Mouse (Mus musculus) kidney, postnatal 0 days (tissue): Measurements from ENCODE around the gene Dgkd. TPM values are rescaled to one million over a fixed set of nuclear protein-coding genes. Genes with fewer than 3 reads are reported as not detected.
A peak's percentile ranks its signal among the peaks of the same experiment; 100 is the strongest.

Experiments
- ATAC-seq: fragments of 200-750 bp; cut with Nextera tagmentation; replicated peaks from 2 replicates; pipeline ENCODE4 v1.8.0; 2017; ENCODE audit warnings: low read depth, moderate number of reproducible peaks, moderate TSS enrichment, moderate library complexity; ENCODE audit not compliant: low FRiP score
- DNase-seq: peaks from one replicate; pipeline ENCODE4 v3.0.0-alpha.2; 2016; ENCODE audit warnings: low spot score
- H3K27ac ChIP-seq: fragments of 300-500 bp; sonication (generic); 2 replicates; pipeline ENCODE4 v1.5.1; 2014; ENCODE audit warnings: mild to moderate bottlenecking
- H3K27me3 ChIP-seq: fragments of 300-500 bp; sonication (generic); 2 replicates; pipeline ENCODE4 v1.6.1; 2014; ENCODE audit warnings: low read length, mixed read lengths; ENCODE audit not compliant: insufficient read depth
- H3K36me3 ChIP-seq: fragments of 300-500 bp; sonication (generic); 2 replicates; pipeline ENCODE4 v1.6.1; 2014; ENCODE audit warnings: low read length, mixed read lengths; ENCODE audit not compliant: insufficient read depth
- H3K4me1 ChIP-seq: fragments of 300-500 bp; sonication (generic); replicated peaks from 2 replicates; pipeline ENCODE4 v1.6.1; 2014; ENCODE audit warnings: antibody characterized with exemption, low read length, mixed read lengths; ENCODE audit not compliant: insufficient read depth
- H3K4me2 ChIP-seq: fragments of 300-500 bp; sonication (generic); 2 replicates; pipeline ENCODE4 v1.6.1; 2014; ENCODE audit warnings: mild to moderate bottlenecking, low read length, moderate library complexity, mixed read lengths
- H3K4me3 ChIP-seq: fragments of 300-500 bp; sonication (generic); replicated peaks from 2 replicates; pipeline ENCODE4 v1.5.1; 2014; ENCODE audit warnings: low read depth, low read length
- H3K9ac ChIP-seq: fragments of 300-500 bp; sonication (generic); 2 replicates; pipeline ENCODE4 v1.6.1; 2014; ENCODE audit warnings: low read depth, low read length
- H3K9me3 ChIP-seq: fragments of 300-500 bp; sonication (generic); replicated peaks from 2 replicates; pipeline ENCODE4 v1.6.1; 2016; ENCODE audit warnings: low read length, inconsistent platforms, mixed read lengths
- CTCF ChIP-seq: IDR thresholded peaks from 2 replicates; pipeline ENCODE4 v1.5.1; 2016; ENCODE audit warnings: antibody characterized with exemption, low read depth, mild to moderate bottlenecking, moderate library complexity
- WGBS: fragments of 180-500 bp; shearing (Covaris S2); extraction: QIAGEN DNeasy Blood & Tissue Kit; methylation state at CpG from one replicate; pipeline ENCODE4 v1.1.7; 2014; 5-methylcytosine and 5-hydroxymethylcytosine counted together
- polyA plus RNA-seq: library from polyadenylated mRNA; unstranded; fragments of >200 nt; fragmentation: Nextera tagmentation; extraction: Ambion mirVana; gene quantifications from 2 replicates; pipeline ENCODE4 v1.2.1, GENCODE M21; 2015

The Dgkd gene
- polyA plus RNA-seq = 19.3 and 19.8 TPM in 2 replicates

DNA sequence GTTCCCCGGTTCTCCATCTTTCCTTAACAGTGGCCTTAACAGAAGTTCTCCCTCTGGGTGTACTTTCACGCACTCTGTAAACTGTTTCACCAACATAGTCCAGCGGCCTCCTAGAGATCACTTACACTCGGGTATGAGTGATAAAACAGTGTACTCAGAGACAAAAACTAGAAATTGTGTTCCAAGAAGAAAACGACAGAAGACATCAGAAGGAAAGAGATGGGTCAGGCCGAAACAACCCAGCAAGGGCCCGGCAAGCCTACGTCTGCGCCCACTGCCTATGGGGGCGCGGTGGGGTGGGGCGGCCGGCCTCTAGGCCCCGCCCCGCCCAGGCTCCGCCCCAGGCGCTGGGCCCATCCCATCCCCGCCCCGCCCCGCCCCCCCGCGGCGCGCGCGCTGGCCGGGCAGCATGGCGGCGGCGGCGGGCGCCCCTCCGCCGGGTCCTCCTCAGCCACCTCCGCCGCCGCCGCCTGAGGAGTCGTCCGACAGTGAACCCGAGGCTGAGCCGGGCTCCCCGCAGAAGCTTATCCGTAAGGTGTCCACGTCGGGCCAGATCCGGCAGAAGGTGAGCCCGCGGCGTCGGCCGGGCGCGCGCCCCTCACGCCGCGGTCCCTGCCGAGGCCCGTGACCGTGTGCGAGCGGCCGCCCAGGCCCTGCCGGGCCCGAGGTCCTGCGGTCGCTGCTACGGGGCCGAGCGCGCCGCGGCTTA, at the start of gene Dgkd:
Gene Dgkd, plus strand, starts transcription at position 396 of the 709 bp plus-strand sequence.
- H3K36me3 ChIP-seq = no peaks in the 10 kb centered on the region
- H3K4me3 ChIP-seq = peak within 1 kb of the TSS; percentile 98
- peak within 1 kb of the TSS; percentile 94 for H3K9ac ChIP-seq
- peaks cover 12% of the 10 kb centered on the region for H3K4me1 ChIP-seq
- peak within 1 kb of the TSS; percentile 88 for H3K4me2 ChIP-seq
- no peak; the same call in 1 of the 2 replicates for TF ChIP-seq CTCF
- peak within 1 kb of the TSS; percentile 70 for H3K27ac ChIP-seq
- ATAC-seq (peak; percentile 95), DNase-seq (peak; percentile 90)
- H3K9me3 ChIP-seq = no peaks in the 10 kb centered on the region
- 1% methylated on average over 54 of the region's 74 CpGs for WGBS
- no peaks in the 10 kb centered on the region for H3K27me3 ChIP-seq

DNA sequence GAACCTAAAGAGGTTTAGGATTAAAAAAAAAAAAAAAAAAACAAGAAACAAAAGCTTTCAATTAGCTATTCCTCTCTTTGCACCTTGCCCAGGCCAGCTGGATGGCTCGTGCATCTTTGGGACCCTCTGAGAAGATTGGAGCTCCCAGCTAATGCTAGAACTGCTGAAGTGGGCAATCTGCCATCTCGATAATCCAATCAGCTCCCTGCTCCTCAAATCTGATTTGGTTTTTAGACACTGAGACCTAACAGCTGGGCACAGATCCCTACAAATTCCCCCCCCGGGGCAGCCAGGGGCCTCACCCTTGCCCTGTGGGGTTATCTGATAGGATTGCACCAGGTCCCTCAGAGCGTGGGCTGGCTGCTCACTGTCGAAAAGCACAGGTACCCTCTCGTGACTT, 49.5 kb upstream of the Dgkd start, which contains the start of gene Sag:
Gene Sag, plus strand, starts transcription at position 105 of the 400 bp plus-strand sequence.
- Histone ChIP-seq H3K9ac (no peak within 1 kb of the TSS), H3K36me3 (no peaks in the 10 kb centered on the region), H3K4me2 (no peak within 1 kb of the TSS), H3K9me3 (no peaks in the 10 kb centered on the region; the same call in 1 of the 2 replicates), H3K27me3 (no peaks in the 10 kb centered on the region), H3K27ac (no peak within 1 kb of the TSS), H3K4me3 (no peak within 1 kb of the TSS), H3K4me1 (no peaks in the 10 kb centered on the region)
- WGBS = 45% methylated on average over 6 of the region's 6 CpGs
- DNase-seq = no peak
- TF ChIP-seq CTCF = no peak
- ATAC-seq = no peak

DNA sequence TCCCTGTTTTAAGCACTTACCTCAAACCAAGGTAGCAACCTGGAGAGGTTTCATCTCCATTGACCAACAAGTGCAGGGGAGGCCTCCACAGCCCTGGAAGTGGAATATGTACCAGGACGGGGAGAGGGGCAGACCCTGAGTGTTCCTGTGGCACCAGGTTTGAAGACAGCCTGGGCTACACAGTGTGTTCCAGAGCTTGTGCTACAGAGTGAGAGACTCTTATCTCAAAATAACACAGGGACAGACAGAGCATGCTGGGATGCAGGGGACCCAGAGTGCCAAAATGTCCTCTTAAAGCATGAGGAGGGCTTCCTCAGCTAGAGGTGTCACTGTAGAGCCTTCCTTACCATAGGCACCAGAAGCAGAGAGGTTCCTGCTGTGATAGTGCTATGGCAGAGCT, 45.3 kb upstream of the Dgkd start:
- H3K4me2 ChIP-seq = no peak overlapping the region
- no peak overlapping the region for H3K4me3 ChIP-seq
- TF ChIP-seq CTCF = no peak
- H3K27me3 ChIP-seq = no peaks in the 10 kb centered on the region
- no peak overlapping the region for H3K9ac ChIP-seq
- no peak overlapping the region for H3K27ac ChIP-seq
- DNase-seq = no peak
- ATAC-seq = no peak
- 78% methylated on average over 1 of the region's 1 CpGs for WGBS
- H3K9me3 ChIP-seq = no peaks in the 10 kb centered on the region
- H3K36me3 ChIP-seq = no peaks in the 10 kb centered on the region
- no peaks in the 10 kb centered on the region for H3K4me1 ChIP-seq

DNA sequence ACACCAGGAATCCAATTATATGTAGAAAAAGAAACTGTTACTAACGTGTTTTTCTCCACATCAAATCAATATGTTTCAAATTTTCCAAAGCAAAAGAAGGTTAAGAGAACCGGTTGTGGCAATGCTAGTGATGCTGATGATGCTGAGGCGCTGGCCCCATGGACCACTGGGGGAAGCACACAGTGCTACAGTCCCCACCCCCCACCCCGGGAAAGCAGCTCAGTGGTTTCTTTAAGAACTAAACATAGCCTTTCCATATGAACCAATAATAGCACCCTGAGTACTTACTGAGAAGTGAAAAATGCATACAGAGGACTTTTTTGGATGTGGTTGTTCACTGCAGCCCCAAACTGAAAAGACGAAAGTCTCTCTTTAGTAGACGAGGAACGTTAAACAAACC, 41.7 kb upstream of the Dgkd start:
- no peak overlapping the region for H3K4me3 ChIP-seq

DNA sequence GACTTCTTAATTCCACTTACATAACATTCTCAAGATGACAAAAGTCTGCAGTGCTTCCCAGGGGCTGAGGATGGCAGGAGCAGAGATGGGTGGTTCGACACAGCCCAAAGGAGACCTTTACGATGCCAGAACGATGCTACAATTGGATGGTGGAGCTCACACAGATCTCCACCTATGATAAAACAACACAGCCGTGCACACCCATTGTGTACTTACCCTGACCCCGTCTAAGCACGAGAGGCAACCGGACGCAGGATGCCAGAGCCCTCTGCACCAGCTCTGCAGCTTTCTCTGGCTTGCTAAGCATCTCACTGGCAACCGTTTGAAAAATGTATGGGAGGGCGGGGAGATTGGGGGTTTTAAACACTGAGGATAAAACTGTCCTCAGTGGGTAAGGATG, 41.0 kb upstream of the Dgkd start:
- Histone ChIP-seq H3K27ac (no peak overlapping the region), H3K27me3 (no peaks in the 10 kb centered on the region), H3K4me2 (no peak overlapping the region), H3K9me3 (no peaks in the 10 kb centered on the region), H3K9ac (no peak overlapping the region), H3K4me1 (no peaks in the 10 kb centered on the region), H3K36me3 (no peaks in the 10 kb centered on the region), H3K4me3 (no peak overlapping the region)
- 63% methylated on average over 10 of the region's 10 CpGs for WGBS
- TF ChIP-seq CTCF = no peak
- ATAC-seq = no peak
- DNase-seq = no peak

More for the DNA sequence above, 41.7 kb upstream of the Dgkd start:
- Histone ChIP-seq H3K9me3 (no peaks in the 10 kb centered on the region), H3K27ac (no peak overlapping the region), H3K4me1 (no peaks in the 10 kb centered on the region), H3K9ac (no peak overlapping the region), H3K27me3 (no peaks in the 10 kb centered on the region), H3K36me3 (no peaks in the 10 kb centered on the region), H3K4me2 (no peak overlapping the region)
- 91% methylated on average over 7 of the region's 7 CpGs for WGBS
- DNase-seq = no peak
- TF ChIP-seq CTCF = no peak
- no peak for ATAC-seq

DNA sequence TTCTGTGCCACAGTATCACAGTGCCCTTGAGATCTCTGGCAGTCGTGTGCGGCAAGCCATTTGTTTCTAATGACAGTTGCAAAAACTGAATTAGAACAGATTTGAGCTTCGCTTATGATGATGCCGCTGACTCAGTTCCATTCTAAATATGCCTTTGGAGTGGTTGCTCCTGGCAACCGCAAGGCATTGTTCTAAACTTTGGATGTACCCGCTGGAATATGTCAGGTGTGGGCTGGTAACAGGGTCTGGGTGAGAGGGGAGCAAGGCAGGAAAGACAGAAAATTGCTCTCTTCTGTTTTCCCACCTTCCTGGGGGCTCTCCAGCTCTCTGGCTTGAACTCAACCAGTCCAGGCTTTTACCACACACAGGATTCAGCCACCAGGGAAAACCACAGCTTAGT, 39.9 kb upstream of the Dgkd start:
- 88% methylated on average over 6 of the region's 6 CpGs for WGBS

More for the DNA sequence above, 39.9 kb upstream of the Dgkd start:
- no peak overlapping the region for H3K4me3 ChIP-seq
- no peaks in the 10 kb centered on the region for H3K27me3 ChIP-seq
- TF ChIP-seq CTCF = no peak
- H3K9me3 ChIP-seq = no peaks in the 10 kb centered on the region
- DNase-seq (no peak), ATAC-seq (no peak)
- H3K4me2 ChIP-seq = no peak overlapping the region
- H3K4me1 ChIP-seq = no peaks in the 10 kb centered on the region
- no peak overlapping the region for H3K27ac ChIP-seq
- H3K9ac ChIP-seq = no peak overlapping the region
- H3K36me3 ChIP-seq = no peaks in the 10 kb centered on the region
